Mouse (Mus musculus): ENCODE results near the gene Tnfrsf19.

DNA sequence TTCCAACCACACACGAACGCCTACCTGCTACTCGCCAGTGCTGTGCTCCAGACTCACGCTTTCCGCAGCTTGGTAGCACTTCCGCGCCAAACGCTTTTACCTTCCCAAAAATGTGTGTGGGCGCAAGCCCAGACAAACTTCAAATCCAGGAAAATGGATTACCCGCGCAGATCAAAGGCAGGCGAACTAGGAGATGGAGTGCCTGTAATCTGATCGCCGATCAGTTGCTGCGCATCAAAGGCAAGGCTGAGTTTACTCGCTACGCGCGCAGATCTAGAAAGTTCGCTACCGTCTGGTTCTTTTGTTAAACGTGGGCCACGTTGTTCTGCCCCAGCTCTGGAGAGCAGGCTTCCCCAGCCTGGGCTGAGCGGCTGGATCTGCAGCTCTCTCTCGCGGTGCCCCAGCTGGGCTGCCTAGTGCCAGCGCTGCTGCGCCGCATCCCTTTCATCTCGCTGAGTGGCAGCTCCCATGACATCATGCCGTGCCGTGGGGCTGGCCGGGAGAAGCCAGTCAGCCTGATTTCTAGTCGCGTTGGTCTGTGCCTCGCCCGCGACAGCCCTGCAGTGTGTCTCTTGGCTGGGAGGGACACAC is at the start of gene Tnfrsf19:
- TF ChIP-seq CTCF (conservative IDR thresholded peaks at IDR 0.05; ENCODE audit: insufficient read depth, insufficient read length, low read depth, low read length) (no peak), POLR2A (IDR thresholded peaks at IDR 0.05; ENCODE audit: low read depth, low read length) (no peak)

Data from kidney, adult 2 months (tissue).